Mouse (Mus musculus) liver, embryonic 15.5 days (tissue): ENCODE data around the gene Htra3. TPM values are rescaled to one million over a fixed set of nuclear protein-coding genes. Genes with fewer than 3 reads are reported as not detected.

Source experiments
- ATAC-seq: fragments of 200-750 bp; cut with Nextera tagmentation; 2 replicates; pipeline ENCODE4 v1.8.0; 2017; ENCODE audit warnings: moderate number of reproducible peaks, mild to moderate bottlenecking, moderate library complexity; ENCODE audit not compliant: insufficient read depth
- H3K27ac ChIP-seq: fragments of 300-500 bp; sonication (generic); replicated peaks from 2 replicates; pipeline ENCODE4 v1.5.1; 2015; ENCODE audit warnings: mild to moderate bottlenecking, inconsistent platforms
- H3K27me3 ChIP-seq: fragments of 300-500 bp; sonication (generic); 2 replicates; pipeline ENCODE4 v1.6.1; 2015; ENCODE audit warnings: mild to moderate bottlenecking, inconsistent platforms
- H3K36me3 ChIP-seq: fragments of 300-500 bp; sonication (generic); replicated peaks from 2 replicates; pipeline ENCODE4 v1.6.1; 2015; ENCODE audit warnings: moderate library complexity, mild to moderate bottlenecking, inconsistent platforms
- H3K4me1 ChIP-seq: fragments of 300-500 bp; sonication (generic); replicated peaks from 2 replicates; pipeline ENCODE4 v1.6.1; 2015; ENCODE audit warnings: inconsistent platforms
- H3K4me2 ChIP-seq: fragments of 300-500 bp; sonication (generic); 2 replicates; pipeline ENCODE4 v1.6.1; 2015; ENCODE audit warnings: moderate library complexity, mild to moderate bottlenecking, inconsistent platforms
- H3K4me3 ChIP-seq: fragments of 300-500 bp; sonication (generic); replicated peaks from 2 replicates; pipeline ENCODE4 v1.5.1; 2015; ENCODE audit warnings: mild to moderate bottlenecking, inconsistent platforms
- H3K9ac ChIP-seq: fragments of 300-500 bp; sonication (generic); 2 replicates; pipeline ENCODE4 v1.6.1; 2015; ENCODE audit warnings: moderate library complexity, mild to moderate bottlenecking, inconsistent platforms
- H3K9me3 ChIP-seq: fragments of 300-500 bp; sonication (generic); replicated peaks from 2 replicates; pipeline ENCODE4 v1.6.1; 2016; ENCODE audit warnings: inconsistent platforms
- WGBS: fragments of 180-500 bp; shearing (Covaris S2); methylation state at CpG from one replicate; pipeline ENCODE4 v1.1.7; 2015; ENCODE audit warnings: mixed read lengths; ENCODE audit not compliant: insufficient replicate concordance; 5-methylcytosine and 5-hydroxymethylcytosine counted together
- polyA plus RNA-seq: library from polyadenylated mRNA; unstranded; fragments of >200 nt; fragmentation: Nextera tagmentation; extraction: Ambion mirVana; gene quantifications from 2 replicates; pipeline ENCODE4 v1.2.1, GENCODE M21; 2015

The Htra3 gene
- polyA plus RNA-seq, 1 experiment from 2014 or later, result 1.9 TPM

GRCm38 (mm10) chr5:35673086-35673485 is 6.5 kb downstream of the Htra3 start:
- Histone ChIP-seq H3K27me3 (peaks cover 11% of the 10 kb centered on the region), H3K9ac (no peak overlapping the region), H3K4me1 (peaks cover 7% of the 10 kb centered on the region; the same call in 1 of the 2 replicates), H3K4me2 (no peak overlapping the region), H3K9me3 (no peaks in the 10 kb centered on the region), H3K4me3 (no peak overlapping the region), H3K27ac (no peak overlapping the region), H3K36me3 (no peaks in the 10 kb centered on the region)
- 34% methylated on average over 7 of the region's 7 CpGs for WGBS
- no peak for ATAC-seq

GRCm38 (mm10) chr5:35672581-35672980 is 7.0 kb downstream of the Htra3 start:
- WGBS, result 45% methylated on average over 1 of the region's 1 CpGs
- Histone ChIP-seq H3K9me3 (no peaks in the 10 kb centered on the region), H3K27ac (no peak overlapping the region), H3K36me3 (no peaks in the 10 kb centered on the region), H3K4me2 (no peak overlapping the region), H3K4me1 (peaks cover 7% of the 10 kb centered on the region; the same call in 1 of the 2 replicates), H3K4me3 (no peak overlapping the region), H3K27me3 (peaks cover 6% of the 10 kb centered on the region), H3K9ac (no peak overlapping the region)
- ATAC-seq, result no peak

- Histone ChIP-seq H3K36me3 (no peaks in the 10 kb centered on the region), H3K9me3 (no peaks in the 10 kb centered on the region), H3K4me1 (peaks cover 7% of the 10 kb centered on the region; the same call in 1 of the 2 replicates), H3K9ac (no peak overlapping the region), H3K27ac (no peak overlapping the region), H3K27me3 (no peaks in the 10 kb centered on the region), H3K4me3 (no peak overlapping the region), H3K4me2 (no peak overlapping the region)
- no peak for ATAC-seq
- 50% methylated on average over 9 of the region's 9 CpGs for WGBS
These were observed 8.1 kb downstream of the Htra3 start for GRCm38 (mm10) chr5:35671474-35671891.

GRCm38 (mm10) chr5:35670412-35670801 is 9.2 kb downstream of the Htra3 start:
- no peak overlapping the region for H3K9ac ChIP-seq

GRCm38 (mm10) chr5:35669747-35670411 is 9.7 kb downstream of the Htra3 start:
- no peak for ATAC-seq
- no peak overlapping the region for H3K9ac ChIP-seq
- 28% methylated on average over 11 of the region's 11 CpGs for WGBS

More at GRCm38 (mm10) chr5:35670412-35670801, 9.2 kb downstream of the Htra3 start:
- no peak for ATAC-seq
- peaks cover 7% of the 10 kb centered on the region; the same call in 1 of the 2 replicates for H3K4me1 ChIP-seq
- no peaks in the 10 kb centered on the region for H3K9me3 ChIP-seq
- no peaks in the 10 kb centered on the region for H3K36me3 ChIP-seq
- H3K27ac ChIP-seq, result no peak overlapping the region
- no peak overlapping the region for H3K4me3 ChIP-seq
- WGBS, result 15% methylated on average over 6 of the region's 6 CpGs
- H3K4me2 ChIP-seq, result no peak overlapping the region
- H3K27me3 ChIP-seq, result no peaks in the 10 kb centered on the region

GRCm38 (mm10) chr5:35666152-35666551 is 13.4 kb downstream of the Htra3 start:
- H3K4me2 ChIP-seq, result no peak overlapping the region
- WGBS, result 64% methylated on average over 7 of the region's 7 CpGs
- H3K36me3 ChIP-seq, result no peaks in the 10 kb centered on the region
- H3K27ac ChIP-seq, result no peak overlapping the region
- no peak for ATAC-seq
- no peak overlapping the region for H3K9ac ChIP-seq
- no peaks in the 10 kb centered on the region for H3K9me3 ChIP-seq
- no peaks in the 10 kb centered on the region for H3K4me1 ChIP-seq
- H3K4me3 ChIP-seq, result no peak overlapping the region
- H3K27me3 ChIP-seq, result no peaks in the 10 kb centered on the region

More at GRCm38 (mm10) chr5:35669747-35670411, 9.7 kb downstream of the Htra3 start:
- Histone ChIP-seq H3K4me3 (no peak overlapping the region), H3K4me1 (peaks cover 7% of the 10 kb centered on the region; the same call in 1 of the 2 replicates), H3K4me2 (no peak overlapping the region), H3K27ac (no peak overlapping the region), H3K27me3 (no peaks in the 10 kb centered on the region), H3K36me3 (no peaks in the 10 kb centered on the region), H3K9me3 (no peaks in the 10 kb centered on the region)

- no peak overlapping the region for H3K4me2 ChIP-seq
- no peak overlapping the region for H3K9ac ChIP-seq
- 60% methylated on average over 9 of the region's 9 CpGs for WGBS
- H3K27ac ChIP-seq, result no peak overlapping the region
- H3K36me3 ChIP-seq, result no peaks in the 10 kb centered on the region
- ATAC-seq, result no peak
- no peaks in the 10 kb centered on the region for H3K27me3 ChIP-seq
- no peak overlapping the region for H3K4me3 ChIP-seq
- no peaks in the 10 kb centered on the region for H3K4me1 ChIP-seq
- H3K9me3 ChIP-seq, result no peaks in the 10 kb centered on the region
These were observed 17.5 kb downstream of the Htra3 start for GRCm38 (mm10) chr5:35662021-35662545.

GRCm38 (mm10) chr5:35661210-35661609 is 18.4 kb downstream of the Htra3 start:
- no peaks in the 10 kb centered on the region for H3K4me1 ChIP-seq
- H3K9me3 ChIP-seq, result no peaks in the 10 kb centered on the region
- H3K27me3 ChIP-seq, result no peaks in the 10 kb centered on the region
- no peak overlapping the region for H3K4me3 ChIP-seq
- H3K36me3 ChIP-seq, result no peaks in the 10 kb centered on the region
- H3K9ac ChIP-seq, result no peak overlapping the region
- WGBS, result 60% methylated on average over 6 of the region's 6 CpGs
- H3K27ac ChIP-seq, result no peak overlapping the region
- ATAC-seq, result no peak
- H3K4me2 ChIP-seq, result no peak overlapping the region

- WGBS, result 47% methylated on average over 3 of the region's 3 CpGs
These were observed 20.1 kb downstream of the Htra3 start for GRCm38 (mm10) chr5:35659503-35659902.

GRCm38 (mm10) chr5:35655753-35656485 is 23.7 kb downstream of the Htra3 start:
- Histone ChIP-seq H3K4me1 (no peaks in the 10 kb centered on the region), H3K36me3 (no peaks in the 10 kb centered on the region), H3K4me2 (no peak overlapping the region), H3K27ac (no peak overlapping the region), H3K27me3 (no peaks in the 10 kb centered on the region), H3K9ac (no peak overlapping the region), H3K9me3 (no peaks in the 10 kb centered on the region), H3K4me3 (no peak overlapping the region)
- 70% methylated on average over 10 of the region's 10 CpGs for WGBS
- ATAC-seq, result no peak

More at GRCm38 (mm10) chr5:35659503-35659902, 20.1 kb downstream of the Htra3 start:
- no peaks in the 10 kb centered on the region for H3K36me3 ChIP-seq
- H3K27ac ChIP-seq, result no peak overlapping the region
- H3K9me3 ChIP-seq, result no peaks in the 10 kb centered on the region
- ATAC-seq, result no peak
- no peaks in the 10 kb centered on the region for H3K27me3 ChIP-seq
- H3K4me3 ChIP-seq, result no peak overlapping the region
- H3K9ac ChIP-seq, result no peak overlapping the region
- H3K4me1 ChIP-seq, result no peaks in the 10 kb centered on the region
- H3K4me2 ChIP-seq, result no peak overlapping the region

GRCm38 (mm10) chr5:35653743-35654395 is 25.7 kb downstream of the Htra3 start:
- no peak for ATAC-seq
- no peaks in the 10 kb centered on the region for H3K27me3 ChIP-seq
- no peaks in the 10 kb centered on the region for H3K9me3 ChIP-seq
- no peak overlapping the region for H3K4me3 ChIP-seq
- H3K9ac ChIP-seq, result no peak overlapping the region
- WGBS, result 62% methylated on average over 9 of the region's 9 CpGs
- H3K4me1 ChIP-seq, result no peaks in the 10 kb centered on the region
- H3K27ac ChIP-seq, result no peak overlapping the region
- H3K36me3 ChIP-seq, result no peaks in the 10 kb centered on the region
- H3K4me2 ChIP-seq, result no peak overlapping the region
